Mouse (Mus musculus) lung, adult 2 months (tissue): ENCODE data around the gene Camk1d.

Experiments
- CTCF ChIP-seq: fragments of 200-500 bp; IDR thresholded peaks from 2 replicates; pipeline ENCODE4 v1.5.1; 2011; ENCODE audit warnings: mild to moderate bottlenecking, low read length, control low read depth; ENCODE audit not compliant: insufficient read depth
- POLR2A ChIP-seq: fragments of 200-500 bp; IDR thresholded peaks from 2 replicates; pipeline ENCODE4 v1.6.1; 2011; ENCODE audit warnings: low read depth, mild to moderate bottlenecking, control low read depth, low read length, borderline replicate concordance; ENCODE audit errors: extremely low read depth

DNA sequence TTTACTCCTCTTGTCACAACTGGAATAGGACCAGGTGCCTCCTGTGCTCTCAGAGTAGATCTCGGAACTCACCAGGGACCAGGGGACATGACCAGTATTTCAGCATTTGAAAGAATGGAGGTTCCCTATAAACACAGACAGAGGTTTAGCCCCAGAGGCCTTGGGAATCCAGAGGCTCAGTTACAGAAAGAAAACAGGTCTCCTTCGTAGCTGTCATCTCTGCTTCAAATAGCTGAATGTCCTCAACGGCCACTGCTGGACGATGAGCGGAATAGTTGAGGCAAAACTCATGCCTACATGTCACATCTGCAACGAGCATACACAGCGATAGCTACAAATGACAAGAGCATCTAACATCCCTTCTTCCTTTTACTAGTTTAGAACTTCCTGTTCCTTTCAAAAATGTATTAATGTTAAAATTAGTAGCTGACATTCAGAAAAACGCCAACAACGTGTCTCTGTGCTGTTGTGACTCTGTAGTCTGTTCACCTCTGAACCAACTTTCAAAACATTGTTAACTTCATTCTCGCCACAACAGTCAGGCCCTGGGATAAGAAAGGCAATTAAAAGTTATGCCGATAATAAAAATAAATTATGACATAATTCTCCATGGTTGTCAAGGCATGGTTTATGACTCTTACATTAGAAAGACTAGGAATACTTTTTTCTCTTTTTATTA, 82.5 kb downstream of the Camk1d start:
- TF ChIP-seq POLR2A (no peak), CTCF (no peak)
